Mouse (Mus musculus) heart, postnatal 0 days (tissue): ENCODE results near the gene Fasn. TPM values are rescaled to one million over a fixed set of nuclear protein-coding genes. Genes with fewer than 3 reads are reported as not detected.

Source experiments
- ATAC-seq: fragments of 200-750 bp; cut with Nextera tagmentation; 2 replicates; pipeline ENCODE4 v1.8.0; 2017; ENCODE audit warnings: low read depth, moderate number of reproducible peaks, moderate library complexity; ENCODE audit not compliant: insufficient read depth
- DNase-seq: peaks from one replicate; pipeline ENCODE4 v3.0.0-alpha.2; 2016; ENCODE audit warnings: low spot score
- H3K27ac ChIP-seq: fragments of 300-500 bp; sonication (generic); 2 replicates; pipeline ENCODE4 v1.5.1; 2014; ENCODE audit warnings: low read depth, mild to moderate bottlenecking
- H3K27me3 ChIP-seq: fragments of 300-500 bp; sonication (generic); 2 replicates; pipeline ENCODE4 v1.6.1; 2014; ENCODE audit warnings: low read length, mixed read lengths; ENCODE audit not compliant: control insufficient read depth, insufficient read depth
- H3K36me3 ChIP-seq: fragments of 300-500 bp; sonication (generic); replicated peaks from 2 replicates; pipeline ENCODE4 v1.6.1; 2014; ENCODE audit warnings: low read length, mixed read lengths; ENCODE audit not compliant: control insufficient read depth, insufficient read depth
- H3K4me1 ChIP-seq: fragments of 300-500 bp; sonication (generic); 2 replicates; pipeline ENCODE4 v1.6.1; 2014; ENCODE audit warnings: antibody characterized with exemption; ENCODE audit not compliant: control insufficient read depth, insufficient read depth
- H3K4me2 ChIP-seq: fragments of 300-500 bp; sonication (generic); 2 replicates; pipeline ENCODE4 v1.6.1; 2014; ENCODE audit warnings: low read depth, mild to moderate bottlenecking, low read length, moderate library complexity
- H3K4me3 ChIP-seq: fragments of 300-500 bp; sonication (generic); 2 replicates; pipeline ENCODE4 v1.5.1; 2014; ENCODE audit warnings: low read depth, low read length
- H3K9ac ChIP-seq: fragments of 300-500 bp; sonication (generic); replicated peaks from 2 replicates; pipeline ENCODE4 v1.6.1; 2014; ENCODE audit warnings: low read depth, low read length, mixed read lengths
- H3K9me3 ChIP-seq: fragments of 300-500 bp; sonication (generic); replicated peaks from 2 replicates; pipeline ENCODE4 v1.6.1; 2016; ENCODE audit warnings: low read length; ENCODE audit not compliant: control insufficient read depth
- CTCF ChIP-seq: IDR thresholded peaks from 2 replicates; pipeline ENCODE4 v1.5.1; 2016; ENCODE audit warnings: antibody characterized with exemption, control low read depth, low read depth
- EP300 ChIP-seq: IDR thresholded peaks from 2 replicates; pipeline ENCODE4 v1.6.1; 2016; ENCODE audit warnings: antibody characterized with exemption, low read depth
- WGBS: fragments of 180-500 bp; shearing (Covaris S2); extraction: QIAGEN DNeasy Blood & Tissue Kit; methylation state at CpG from one replicate; pipeline ENCODE4 v1.1.7; 2014; 5-methylcytosine and 5-hydroxymethylcytosine counted together
- polyA plus RNA-seq: library from polyadenylated mRNA; unstranded; fragments of >200 nt; fragmentation: Nextera tagmentation; extraction: Ambion mirVana; gene quantifications from 2 replicates; pipeline ENCODE4 v1.2.1, GENCODE M21; 2015
- total RNA-seq: library from RNA; depleted of rRNA; stranded (reverse); fragments of >200 nt; gene quantifications from 2 replicates; pipeline ENCODE4 v1.2.3, GENCODE M21; 2014; ENCODE audit warnings: low replicate concordance

The Fasn gene
- total and polyA plus RNA-seq, 2 experiments from 2014 or later: 14.1 to 90.4 TPM

DNA sequence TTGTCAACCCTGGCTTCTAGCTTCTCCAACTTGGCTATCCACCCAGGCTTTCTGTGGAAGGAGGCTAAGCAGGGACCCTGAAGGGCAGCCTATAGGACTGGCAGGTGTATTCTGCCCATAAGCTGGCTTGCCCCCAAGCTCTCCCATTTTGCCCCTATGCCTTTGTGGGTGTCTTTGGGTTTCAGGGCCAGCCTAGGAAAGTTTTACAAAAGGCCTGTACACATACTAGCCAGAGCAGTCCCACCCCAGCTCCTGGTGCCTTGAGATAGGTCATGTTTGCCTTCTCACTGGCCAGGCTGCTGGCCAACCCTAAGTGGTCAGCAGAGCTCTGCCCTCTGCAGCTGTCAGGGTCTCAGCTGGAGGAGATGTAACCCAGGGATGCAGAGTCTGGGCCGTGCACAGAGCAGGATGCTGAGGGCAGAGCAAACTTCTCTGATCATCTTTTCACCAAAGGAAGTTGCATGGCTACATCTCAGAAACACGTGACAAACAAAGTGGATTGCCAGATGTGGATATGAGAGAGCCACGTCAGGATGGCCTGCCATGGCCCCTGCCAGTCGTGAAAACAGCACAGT is 1.0 kb upstream of the Fasn start:
- Histone ChIP-seq H3K9ac (peak overlapping the region; percentile 69), H3K9me3 (no peaks in the 10 kb centered on the region), H3K36me3 (peaks cover 2% of the 10 kb centered on the region), H3K4me1 (peaks cover 38% of the 10 kb centered on the region), H3K4me2 (peak overlapping the region; percentile 77), H3K27me3 (no peaks in the 10 kb centered on the region), H3K4me3 (peak overlapping the region; percentile 62), H3K27ac (peak overlapping the region; percentile 91)
- no peak for TF ChIP-seq EP300
- ATAC-seq (no peak), DNase-seq (no peak)
- WGBS: 37% methylated on average over 4 of the region's 4 CpGs

DNA sequence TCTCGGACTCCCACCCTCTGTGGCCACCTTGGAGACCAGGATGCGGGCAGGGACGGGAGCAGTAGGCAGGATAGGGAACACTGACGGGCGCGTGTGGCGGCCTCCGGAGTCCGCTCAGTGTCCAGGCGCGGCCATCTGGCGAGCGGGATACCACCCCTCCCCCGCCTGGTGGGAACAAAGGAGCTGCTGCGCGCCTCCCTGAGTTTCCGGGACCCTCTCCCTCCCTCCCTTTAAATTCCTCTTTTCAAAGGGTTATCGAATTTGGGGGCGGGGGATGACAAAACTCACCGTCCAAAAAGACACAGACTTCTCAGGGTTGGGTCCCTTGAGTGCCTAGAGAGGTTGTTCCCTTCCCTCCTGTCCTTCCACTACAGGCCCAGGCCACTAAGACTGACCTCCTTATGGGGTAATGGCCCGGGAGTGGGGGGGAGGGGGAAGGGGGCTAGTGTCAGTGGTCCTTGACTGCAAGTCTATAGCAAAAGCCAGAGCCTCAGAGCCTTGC is 491 bp upstream of the Fasn start:
- WGBS: under 1% methylated on average over 21 of the region's 21 CpGs
- Histone ChIP-seq H3K4me2 (peak overlapping the region; percentile 77), H3K9me3 (no peaks in the 10 kb centered on the region), H3K4me3 (peak overlapping the region; percentile 62), H3K36me3 (peaks cover 7% of the 10 kb centered on the region), H3K27ac (peak overlapping the region; percentile 91), H3K9ac (peak overlapping the region; percentile 69), H3K27me3 (no peaks in the 10 kb centered on the region), H3K4me1 (peaks cover 38% of the 10 kb centered on the region)
- DNase-seq (no peak), ATAC-seq (no peak)
- no peak for TF ChIP-seq CTCF
- TF ChIP-seq EP300: peak; percentile 35; the same call in 1 of the 2 replicates

DNA sequence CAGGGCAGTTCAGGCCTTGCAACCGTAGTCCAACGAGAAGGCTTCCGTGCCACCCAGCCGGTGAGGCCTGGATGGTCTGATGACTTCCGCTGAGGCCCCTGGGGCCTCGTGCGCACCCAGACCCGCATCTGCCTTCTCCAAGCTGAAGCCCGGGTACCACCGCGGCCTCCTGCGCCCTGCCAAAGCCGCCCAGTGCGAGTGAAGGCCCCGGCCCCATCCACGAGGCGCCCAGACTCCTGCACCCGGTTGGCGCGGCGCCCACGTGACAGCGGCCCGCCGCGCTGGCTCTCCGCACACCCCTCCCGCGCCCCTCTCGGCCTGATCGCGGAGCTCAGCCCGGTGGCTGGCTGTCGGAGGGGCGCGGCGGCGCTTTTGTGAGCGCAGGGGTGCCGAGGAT is 798 bp downstream of the Fasn start:
- H3K36me3 ChIP-seq: peaks cover 20% of the 10 kb centered on the region
- H3K4me2 ChIP-seq: peak overlapping the region; percentile 77
- DNase-seq (no peak), ATAC-seq (peak; percentile 12; the same call in 1 of the 2 replicates)
- TF ChIP-seq CTCF: no peak
- no peak for TF ChIP-seq EP300
- H3K9ac ChIP-seq: peak overlapping the region; percentile 65
- under 1% methylated on average over 40 of the region's 40 CpGs for WGBS
- peak overlapping the region; percentile 91 for H3K27ac ChIP-seq
- H3K4me3 ChIP-seq: peak overlapping the region; percentile 62
- H3K9me3 ChIP-seq: no peaks in the 10 kb centered on the region
- peaks cover 38% of the 10 kb centered on the region for H3K4me1 ChIP-seq
- no peaks in the 10 kb centered on the region for H3K27me3 ChIP-seq

GRCm38 (mm10) chr11:120822831-120823550 is 1.4 kb downstream of the Fasn start:
- Histone ChIP-seq H3K4me3 (peak overlapping the region; percentile 62), H3K27me3 (no peaks in the 10 kb centered on the region), H3K4me2 (peak overlapping the region; percentile 77), H3K9me3 (no peaks in the 10 kb centered on the region), H3K36me3 (peaks cover 25% of the 10 kb centered on the region), H3K4me1 (peaks cover 38% of the 10 kb centered on the region), H3K27ac (peak overlapping the region; percentile 91), H3K9ac (peak overlapping the region; percentile 65)
- DNase-seq (no peak), ATAC-seq (no peak)
- 4% methylated on average over 14 of the region's 14 CpGs for WGBS
- TF ChIP-seq EP300 (no peak; the same call in 1 of the 2 replicates), CTCF (no peak)

DNA sequence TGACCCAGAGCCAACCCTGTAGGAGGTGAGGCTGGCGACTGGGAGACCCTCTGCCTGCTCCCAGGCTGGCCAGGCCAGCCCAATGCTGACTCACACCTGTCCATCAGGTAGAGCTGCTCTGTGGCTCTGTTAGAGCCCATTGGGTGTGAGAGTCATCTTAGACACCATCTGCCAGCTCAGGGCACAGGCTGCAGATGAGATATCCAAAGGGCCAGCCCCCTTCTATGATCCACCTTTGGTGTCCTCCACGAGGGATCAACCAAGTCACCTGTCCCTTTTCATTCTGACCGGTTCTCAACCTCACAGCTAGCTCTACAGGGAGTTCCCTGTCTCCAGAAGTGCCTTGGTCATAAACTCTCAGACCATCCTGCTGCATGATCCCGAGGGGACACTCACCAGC is 2.0 kb downstream of the Fasn start:
- Histone ChIP-seq H3K9ac (no peak overlapping the region), H3K27ac (no peak overlapping the region), H3K4me1 (peaks cover 38% of the 10 kb centered on the region), H3K4me2 (peak overlapping the region; percentile 77), H3K36me3 (peaks cover 32% of the 10 kb centered on the region), H3K9me3 (no peaks in the 10 kb centered on the region), H3K4me3 (no peak overlapping the region), H3K27me3 (no peaks in the 10 kb centered on the region)
- 60% methylated on average over 4 of the region's 4 CpGs for WGBS
- ATAC-seq (no peak), DNase-seq (no peak)
- no peak for TF ChIP-seq CTCF
- no peak for TF ChIP-seq EP300
